Mouse (Mus musculus): ENCODE results near the gene Brms1.

Gene Brms1

DNA sequence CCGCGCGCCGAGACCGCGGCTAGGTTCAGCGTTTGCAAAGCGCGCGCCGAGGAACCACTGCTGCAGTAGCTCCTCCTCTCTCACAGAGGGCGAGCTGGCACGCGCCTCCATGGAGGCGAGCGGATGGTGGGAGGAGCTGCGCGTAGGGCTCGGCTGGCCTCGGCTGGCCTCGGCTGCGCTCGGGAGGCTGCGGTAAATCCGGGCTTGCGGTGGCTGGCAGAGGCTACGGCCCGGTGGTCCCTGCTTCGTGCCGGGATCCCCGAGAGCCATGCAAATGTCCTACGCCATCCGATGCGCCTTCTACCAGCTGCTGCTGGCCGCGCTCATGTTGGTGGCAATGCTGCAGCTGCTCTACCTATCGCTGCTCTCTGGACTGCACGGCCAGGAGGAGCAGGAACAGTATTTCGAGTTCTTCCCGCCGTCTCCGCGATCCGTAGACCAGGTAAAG lies 2.4 kb upstream of the Brms1 start, which contains the start of the genes B4gat1 and AC124502.3:
B4gat1 (plus strand) TSS at position 118 of the 448 bp plus-strand sequence.
AC124502.3 (plus strand) TSS at position 183 of the 448 bp plus-strand sequence.
- DNase-seq (ENCODE audit: low spot score in 2 of 2): peak; percentile 65 to 77

DNA sequence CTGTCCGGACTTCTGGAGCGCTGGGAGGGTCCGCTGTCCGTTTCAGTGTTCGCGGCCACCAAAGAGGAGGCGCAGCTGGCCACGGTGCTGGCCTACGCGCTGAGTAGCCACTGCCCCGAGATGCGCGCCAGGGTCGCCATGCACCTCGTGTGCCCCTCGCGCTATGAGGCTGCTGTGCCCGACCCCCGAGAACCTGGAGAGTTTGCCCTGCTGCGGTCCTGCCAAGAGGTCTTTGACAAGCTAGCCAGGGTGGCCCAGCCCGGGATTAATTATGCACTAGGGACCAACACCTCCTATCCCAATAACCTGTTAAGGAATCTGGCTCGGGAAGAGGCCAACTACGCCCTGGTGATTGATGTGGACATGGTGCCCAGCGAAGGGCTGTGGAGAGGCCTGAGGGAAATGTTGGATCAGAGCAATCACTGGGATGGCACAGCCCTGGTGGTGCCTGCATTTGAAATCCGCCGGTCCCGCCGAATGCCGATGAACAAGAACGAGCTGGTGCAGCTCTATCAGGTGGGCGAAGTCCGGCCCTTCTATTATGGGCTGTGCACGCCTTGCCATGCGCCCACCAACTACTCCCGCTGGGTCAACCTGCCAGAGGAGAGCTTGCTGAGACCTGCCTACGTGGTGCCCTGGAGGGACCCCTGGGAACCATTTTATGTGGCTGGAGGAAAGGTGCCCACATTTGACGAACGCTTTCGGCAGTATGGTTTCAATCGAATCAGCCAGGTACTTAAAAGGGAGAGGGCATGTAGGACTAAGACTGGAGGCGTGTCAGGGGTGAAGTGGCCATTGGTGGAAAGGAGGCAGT lies 1.6 kb upstream of the Brms1 start:
- no peak for DNase-seq (ENCODE audit: low spot score in 2 of 2)

- DNase-seq (ENCODE audit: low spot score in 2 of 2): no peak
Observed at GRCm38 (mm10) chr19:5041588-5041987, 434 bp downstream of the Brms1 start.

- DNase-seq (ENCODE audit: low spot score in 2 of 2): no peak
Observed at GRCm38 (mm10) chr19:5045531-5045930, 4.4 kb downstream of the Brms1 start.

DNA sequence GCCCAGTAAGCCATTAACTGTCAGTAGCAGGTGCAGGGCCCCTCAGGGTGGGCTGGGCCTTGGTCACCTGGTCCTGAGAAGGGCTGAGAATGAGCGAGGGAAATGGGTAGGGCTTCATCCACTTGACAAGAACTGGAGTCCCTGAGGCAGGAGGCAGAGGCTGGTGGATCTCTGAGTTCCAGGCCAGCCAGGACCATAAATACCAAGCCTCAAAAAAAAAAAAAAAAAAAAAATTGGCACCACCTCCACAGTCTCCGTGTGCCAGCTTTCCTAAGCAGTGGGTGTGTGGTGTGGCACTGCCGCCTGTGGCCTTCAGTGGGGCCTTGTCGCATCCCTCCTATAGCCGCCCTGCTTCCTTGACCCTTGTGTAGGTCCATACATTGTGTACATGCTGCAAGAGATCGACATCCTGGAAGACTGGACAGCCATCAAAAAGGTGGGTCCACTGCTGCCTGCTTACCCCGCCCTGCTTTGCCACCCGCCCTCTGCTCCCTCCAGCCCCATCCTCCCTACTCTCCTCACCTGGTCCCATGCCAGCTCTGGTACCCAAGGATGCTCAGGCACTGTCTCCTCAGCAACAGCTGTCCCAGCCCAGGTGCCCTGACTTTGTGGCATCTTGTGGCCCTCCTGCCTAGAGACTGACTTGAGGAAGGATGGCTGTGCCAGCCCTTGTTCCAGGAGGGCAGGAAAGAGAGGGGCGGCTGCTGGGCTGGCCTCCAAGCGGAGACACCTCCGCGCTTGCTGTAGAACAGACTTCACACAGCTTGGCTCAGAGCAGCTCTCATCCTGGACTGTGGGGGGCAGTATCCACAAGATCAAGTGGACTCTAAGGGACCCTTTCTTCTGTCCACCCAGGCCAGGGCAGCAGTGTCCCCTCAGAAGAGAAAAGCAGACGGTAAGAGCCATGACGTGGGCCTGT lies 7.2 kb downstream of the Brms1 start:
- DNase-seq (ENCODE audit: low spot score in 2 of 2): no peak

GRCm38 (mm10) chr19:5049325-5049724 lies 8.2 kb downstream of the Brms1 start:
- DNase-seq (ENCODE audit: low spot score in 2 of 2): no peak

GRCm38 (mm10) chr19:5050047-5050905 lies 9.1 kb downstream of the Brms1 start, which contains the start of gene Rin1:
Gene Rin1, plus strand, starts transcription at chr19:5050481.
- no peak for DNase-seq (ENCODE audit: low spot score in 2 of 2)

DNA sequence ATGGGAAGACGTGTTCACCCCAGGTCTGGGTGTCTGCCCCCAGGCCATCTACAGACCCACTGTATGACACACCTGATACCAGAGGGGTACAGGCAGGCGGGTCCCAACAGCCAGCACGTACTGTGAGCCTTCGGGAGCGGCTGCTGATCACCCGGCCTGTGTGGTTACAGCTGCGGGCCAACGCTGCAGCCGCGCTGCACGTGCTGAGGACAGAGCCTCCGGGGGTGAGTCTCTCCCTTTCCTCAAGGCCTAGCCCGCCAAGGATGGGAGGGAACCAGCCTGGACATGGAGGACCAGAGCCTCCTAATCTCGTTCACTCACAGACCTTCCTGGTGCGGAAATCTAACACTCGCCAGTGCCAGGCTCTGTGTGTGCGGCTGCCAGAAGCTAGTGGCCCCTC lies 9.9 kb downstream of the Brms1 start:
- no peak for DNase-seq (ENCODE audit: low spot score in 2 of 2)

- no peak for DNase-seq (ENCODE audit: low spot score in 2 of 2)
Observed at GRCm38 (mm10) chr19:5051515-5051914, 10.4 kb downstream of the Brms1 start.

- DNase-seq (ENCODE audit: low spot score in 2 of 2): no peak
Observed at GRCm38 (mm10) chr19:5052166-5052822, 11.1 kb downstream of the Brms1 start.

DNA sequence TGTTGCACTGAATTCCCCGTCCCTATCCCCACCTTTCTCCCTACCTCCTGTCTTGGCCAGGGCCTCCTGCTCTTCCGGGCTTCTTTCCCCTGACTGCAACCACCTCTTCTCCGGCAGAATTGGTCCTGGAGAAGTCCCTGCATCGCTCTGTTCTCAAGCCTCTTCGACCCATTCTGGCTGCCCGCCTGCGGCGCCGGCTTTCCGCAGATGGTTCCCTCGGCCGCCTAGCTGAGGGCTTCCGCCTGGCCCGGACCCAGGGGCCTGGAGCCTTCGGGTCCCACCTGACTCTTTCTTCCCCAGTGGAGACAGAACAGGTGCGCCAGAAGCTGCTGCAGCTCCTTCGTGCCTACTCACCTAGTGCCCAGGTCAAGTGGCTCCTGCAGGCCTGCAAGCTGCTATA lies 11.7 kb downstream of the Brms1 start:
- DNase-seq (ENCODE audit: low spot score in 2 of 2): no peak

GRCm38 (mm10) chr19:5053909-5054308 lies 12.8 kb downstream of the Brms1 start:
- DNase-seq (ENCODE audit: low spot score in 2 of 2): peak in 1 of 2 experiments; percentile 56

DNA sequence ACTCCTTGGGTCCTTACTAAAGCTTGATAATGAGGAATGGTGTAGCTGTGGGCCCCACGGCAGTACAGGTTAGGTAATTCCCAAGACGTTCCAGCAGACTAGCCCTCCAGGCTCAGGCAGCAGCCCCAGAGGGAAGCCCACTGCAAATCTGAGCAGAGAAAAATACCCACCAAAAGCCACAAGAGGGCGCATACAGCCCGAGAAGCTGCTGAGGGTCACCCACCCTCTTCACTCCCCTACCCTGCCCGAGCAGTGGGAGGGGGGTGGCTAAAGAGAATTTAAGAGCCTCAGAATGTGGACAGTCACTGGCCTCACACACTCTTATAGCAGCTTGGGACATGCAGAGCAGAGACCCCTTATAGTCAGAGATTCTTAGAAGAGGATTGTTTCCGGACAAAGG lies 15.1 kb downstream of the Brms1 start:
- no peak for DNase-seq (ENCODE audit: low spot score in 2 of 2)

- DNase-seq (ENCODE audit: low spot score in 2 of 2): no peak
Observed at GRCm38 (mm10) chr19:5057876-5058775, 17.0 kb downstream of the Brms1 start.

DNA sequence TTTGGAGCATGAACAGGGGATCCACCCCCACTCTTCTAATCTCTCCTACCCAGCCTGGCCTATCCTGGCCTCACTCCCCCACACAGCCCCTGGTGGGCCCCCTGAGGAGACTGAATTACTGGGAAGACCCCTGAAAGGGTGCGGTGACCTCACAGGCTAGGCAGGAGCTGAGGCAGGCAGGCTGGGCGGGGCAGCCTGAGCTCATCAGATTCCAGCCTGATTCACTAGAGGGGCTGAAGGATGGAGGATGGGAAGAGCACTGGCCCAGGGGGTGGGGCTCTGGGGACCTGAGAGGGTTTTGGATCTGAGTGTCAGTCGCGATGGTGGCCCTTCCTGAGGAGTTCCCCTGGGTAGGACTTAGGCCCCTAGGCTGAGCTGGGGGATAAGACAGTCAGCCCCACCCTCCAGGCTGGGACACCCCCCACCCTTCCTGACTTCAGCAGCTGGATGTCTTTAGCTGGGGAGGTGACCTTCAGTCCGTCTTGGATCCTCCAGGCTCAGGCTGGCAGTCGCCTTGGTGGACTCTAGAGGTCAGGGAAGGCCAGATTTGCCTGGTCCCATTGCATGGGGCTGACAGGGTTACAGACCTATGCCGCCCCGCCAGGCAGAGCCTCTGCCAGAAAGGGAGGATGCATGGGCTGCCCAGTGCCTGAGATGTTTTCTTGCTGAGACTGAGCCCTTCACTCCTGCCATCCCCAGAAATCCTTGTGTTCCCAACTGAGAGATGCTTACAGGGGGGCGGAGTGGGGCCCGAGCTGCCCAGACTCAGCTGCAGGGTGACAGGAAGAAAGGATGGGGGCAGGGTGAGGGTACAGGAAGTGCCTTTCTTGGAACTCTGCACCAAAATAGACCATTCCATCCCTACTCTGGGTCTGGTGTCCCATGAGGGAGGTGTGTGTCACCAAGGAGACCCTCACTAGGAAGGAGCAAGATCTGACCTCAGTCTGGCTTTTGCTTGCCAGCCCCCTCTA lies 17.9 kb downstream of the Brms1 start:
- no peak for DNase-seq (ENCODE audit: low spot score in 2 of 2)

DNA sequence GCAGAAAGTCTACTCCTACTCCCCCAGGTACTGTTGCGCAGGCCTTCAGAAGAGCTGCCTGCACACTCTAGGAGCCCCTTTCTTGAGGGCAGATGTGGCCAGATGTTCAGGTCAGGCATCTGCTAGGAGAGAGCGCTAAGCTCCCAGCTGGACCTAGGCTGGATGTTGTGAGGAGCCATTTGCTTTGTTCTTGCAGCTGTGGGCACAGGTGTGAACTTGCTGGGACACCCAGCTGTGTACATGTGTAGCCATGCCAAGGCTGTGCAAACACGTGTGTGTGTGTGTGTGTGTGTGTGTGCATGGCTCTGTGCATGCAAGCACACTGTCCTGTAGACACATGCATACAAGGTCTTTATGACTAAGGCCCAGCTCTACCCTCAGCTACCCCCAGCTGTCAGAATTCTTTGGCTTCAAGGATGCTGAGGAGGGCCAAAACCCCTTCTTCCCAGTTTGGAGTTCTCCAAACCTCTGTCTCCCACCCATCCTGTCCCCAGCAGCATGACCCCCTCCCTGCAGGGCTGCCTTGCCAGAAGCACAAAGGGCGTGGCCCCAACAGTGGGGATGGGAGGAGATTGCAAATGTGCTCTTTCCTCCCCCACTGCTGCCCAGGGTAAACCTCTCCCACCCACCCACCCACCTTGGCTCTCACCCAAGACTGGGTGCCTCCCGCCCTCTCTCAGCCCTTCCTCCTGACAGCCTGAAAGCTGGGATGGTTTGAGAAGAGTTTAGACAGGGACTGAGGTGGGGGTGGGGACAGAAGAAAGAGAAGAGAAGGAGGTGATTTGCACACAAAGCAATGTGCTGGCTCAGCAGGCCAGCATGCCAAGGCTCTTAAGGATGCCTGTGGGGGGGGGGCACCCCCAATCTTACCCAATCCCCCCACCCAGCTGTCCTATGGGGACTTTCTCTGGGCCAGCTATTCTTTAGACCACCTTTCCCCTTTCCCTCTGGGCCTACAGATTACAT lies 19.5 kb downstream of the Brms1 start:
- DNase-seq (ENCODE audit: low spot score in 2 of 2): no peak

- no peak for DNase-seq (ENCODE audit: low spot score in 2 of 2)
Observed at GRCm38 (mm10) chr19:5062041-5062440, 20.9 kb downstream of the Brms1 start.

Measured in spleen, postnatal 14 days (tissue).